Mouse (Mus musculus): ENCODE data around the gene Fat4. TPM values are rescaled to one million over a fixed set of nuclear protein-coding genes. Genes with fewer than 3 reads are reported as not detected.

Fat4 gene
- total and polyA plus RNA-seq, 3 experiments = not detected

- H3K79me2 ChIP-seq (ENCODE audit: control insufficient read depth, insufficient read depth, low read length, poor library complexity) = no peaks in the 10 kb centered on the region
- no peak overlapping the region for H3K9ac ChIP-seq (ENCODE audit: control insufficient read depth, low read depth, low read length, poor library complexity, severe bottlenecking)
- no peaks in the 10 kb centered on the region for H3K9me3 ChIP-seq (replicated peaks; ENCODE audit: insufficient read depth, low read length)
- TF ChIP-seq HCFC1 (IDR thresholded peaks at IDR 0.05; ENCODE audit: low read depth, low read length) (no peak), MYB (IDR thresholded peaks at IDR 0.05; ENCODE audit: low read depth, low read length) (no peak), USF2 (IDR thresholded peaks at IDR 0.05; ENCODE audit: borderline replicate concordance in 1 of 2, insufficient read depth in 1 of 2, low read depth in 1 of 2, low read length in 2 of 2) (no peak), GATA1 (IDR thresholded peaks at IDR 0.05; ENCODE audit: low read depth, low read length) (no peak), POLR2AphosphoS2 (IDR thresholded peaks at IDR 0.05; ENCODE audit: low read length) (no peak), POLR2A (IDR thresholded peaks at IDR 0.05; ENCODE audit: control insufficient read depth in 1 of 2, insufficient read depth in 1 of 2, low read depth in 1 of 2, low read length in 2 of 2, poor library complexity in 1 of 2) (no peak), ETS1 (IDR thresholded peaks at IDR 0.05; ENCODE audit: low read depth, low read length) (no peak), MYC (IDR thresholded peaks at IDR 0.05; ENCODE audit: low read depth, low read length) (no peak), TCF12 (IDR thresholded peaks at IDR 0.05; ENCODE audit: low read depth, low read length) (no peak), ZKSCAN1 (IDR thresholded peaks at IDR 0.05; ENCODE audit: low read depth, low read length) (no peak), TAL1 (IDR thresholded peaks at IDR 0.05; ENCODE audit: low read length) (no peak), USF1 (IDR thresholded peaks at IDR 0.05; ENCODE audit: low read depth, low read length) (no peak), MXI1 (IDR thresholded peaks at IDR 0.05; ENCODE audit: low read depth, low read length) (no peak), ZC3H11A (IDR thresholded peaks at IDR 0.05; ENCODE audit: low read depth, low read length) (no peak), GABPA (IDR thresholded peaks at IDR 0.05; ENCODE audit: low read depth, low read length) (no peak), RCOR1 (IDR thresholded peaks at IDR 0.05; ENCODE audit: low read depth, low read length) (no peak)
- H3K36me3 ChIP-seq (ENCODE audit: control insufficient read depth in 1 of 2, insufficient read depth in 2 of 2, low read length in 2 of 2) = no peaks in the 10 kb centered on the region
- DNase-seq (ENCODE audit: low read depth, low spot score) = no peak
- H3K27me3 ChIP-seq (ENCODE audit: control insufficient read depth in 1 of 2, insufficient read depth in 2 of 2, low read length in 2 of 2) = no peaks in the 10 kb centered on the region
- H3K4me3 ChIP-seq (ENCODE audit: control insufficient read depth in 1 of 2, insufficient read depth in 1 of 2, low read depth in 2 of 2, low read length in 2 of 2) = no peak overlapping the region
- H3K4me1 ChIP-seq (ENCODE audit: control insufficient read depth in 1 of 2, insufficient read depth in 2 of 2, low read length in 2 of 2) = no peaks in the 10 kb centered on the region
- H3K27ac ChIP-seq (ENCODE audit: control insufficient read depth, low read depth, low read length) = no peak overlapping the region
These were observed 70.4 kb downstream of the Fat4 start for GRCm38 (mm10) chr3:38957186-38957585.

- H3K4me1 ChIP-seq (ENCODE audit: control insufficient read depth in 1 of 2, insufficient read depth in 2 of 2, low read length in 2 of 2) = no peaks in the 10 kb centered on the region
- H3K9me3 ChIP-seq (replicated peaks; ENCODE audit: insufficient read depth, low read length) = no peaks in the 10 kb centered on the region
- H3K79me2 ChIP-seq (ENCODE audit: control insufficient read depth, insufficient read depth, low read length, poor library complexity) = no peaks in the 10 kb centered on the region
- no peak for DNase-seq (ENCODE audit: low read depth, low spot score)
- no peaks in the 10 kb centered on the region for H3K36me3 ChIP-seq (ENCODE audit: control insufficient read depth in 1 of 2, insufficient read depth in 2 of 2, low read length in 2 of 2)
- no peak overlapping the region for H3K4me3 ChIP-seq (ENCODE audit: control insufficient read depth in 1 of 2, insufficient read depth in 1 of 2, low read depth in 2 of 2, low read length in 2 of 2)
- no peaks in the 10 kb centered on the region for H3K27me3 ChIP-seq (ENCODE audit: control insufficient read depth in 1 of 2, insufficient read depth in 2 of 2, low read length in 2 of 2)
- H3K9ac ChIP-seq (ENCODE audit: control insufficient read depth, low read depth, low read length, poor library complexity, severe bottlenecking) = no peak overlapping the region
- no peak overlapping the region for H3K27ac ChIP-seq (ENCODE audit: control insufficient read depth, low read depth, low read length)
- TF ChIP-seq MEF2A (IDR thresholded peaks at IDR 0.05; ENCODE audit: extremely low read depth, insufficient replicate concordance, low read depth, low read length, poor library complexity, severe bottlenecking) (no peak), TBP (IDR thresholded peaks at IDR 0.05; ENCODE audit: low read depth, low read length) (no peak), ETS1 (IDR thresholded peaks at IDR 0.05; ENCODE audit: low read depth, low read length) (no peak), MYB (IDR thresholded peaks at IDR 0.05; ENCODE audit: low read depth, low read length) (no peak), HCFC1 (IDR thresholded peaks at IDR 0.05; ENCODE audit: low read depth, low read length) (no peak), CHD2 (IDR thresholded peaks at IDR 0.05; ENCODE audit: low read length) (no peak), E2F4 (IDR thresholded peaks at IDR 0.05; ENCODE audit: borderline replicate concordance, low read depth, low read length) (no peak), CTCF (IDR thresholded peaks at IDR 0.05 in 2 of 3, conservative IDR thresholded peaks at IDR 0.05 in 1 of 3; ENCODE audit: control insufficient read depth in 1 of 3, insufficient read depth in 1 of 3, low read depth in 2 of 3, low read length in 3 of 3, poor library complexity in 1 of 3, severe bottlenecking in 1 of 3) (no peak), ZKSCAN1 (IDR thresholded peaks at IDR 0.05; ENCODE audit: low read depth, low read length) (no peak), SMC3 (IDR thresholded peaks at IDR 0.05; ENCODE audit: low read depth, low read length) (no peak), POLR2AphosphoS5 (IDR thresholded peaks at IDR 0.05; ENCODE audit: borderline replicate concordance, low read depth, low read length) (no peak), POLR2A (IDR thresholded peaks at IDR 0.05; ENCODE audit: control insufficient read depth in 1 of 2, insufficient read depth in 1 of 2, low read depth in 1 of 2, low read length in 2 of 2, poor library complexity in 1 of 2) (no peak), ZMIZ1 (IDR thresholded peaks at IDR 0.05; ENCODE audit: low read depth, low read length) (no peak), JUND (IDR thresholded peaks at IDR 0.05; ENCODE audit: low read depth, low read length) (no peak), RCOR1 (IDR thresholded peaks at IDR 0.05; ENCODE audit: low read depth, low read length) (no peak), POLR2AphosphoS2 (IDR thresholded peaks at IDR 0.05; ENCODE audit: low read length) (no peak), BHLHE40 (IDR thresholded peaks at IDR 0.05; ENCODE audit: borderline replicate concordance, low read depth, low read length) (no peak), KAT2A (conservative IDR thresholded peaks at IDR 0.05; ENCODE audit: low read depth, low read length) (no peak)
These were observed 75.6 kb downstream of the Fat4 start for GRCm38 (mm10) chr3:38962328-38962727.
